Mouse (Mus musculus): ENCODE measurements around the gene Aak1.

GRCm38 (mm10) chr6:86886803-86887202 is 37.5 kb downstream of the Aak1 start:
- no peak for TF ChIP-seq FLI1 (IDR thresholded peaks at IDR 0.05; ENCODE audit: low read length)
- TF ChIP-seq GATA1 (IDR thresholded peaks at IDR 0.05; ENCODE audit: borderline replicate concordance, low read length) = no peak

Data from megakaryocyte, embryonic 14.5 days (primary cell).